Mouse (Mus musculus): ENCODE results near the gene Abhd15.

The Abhd15 gene

DNA sequence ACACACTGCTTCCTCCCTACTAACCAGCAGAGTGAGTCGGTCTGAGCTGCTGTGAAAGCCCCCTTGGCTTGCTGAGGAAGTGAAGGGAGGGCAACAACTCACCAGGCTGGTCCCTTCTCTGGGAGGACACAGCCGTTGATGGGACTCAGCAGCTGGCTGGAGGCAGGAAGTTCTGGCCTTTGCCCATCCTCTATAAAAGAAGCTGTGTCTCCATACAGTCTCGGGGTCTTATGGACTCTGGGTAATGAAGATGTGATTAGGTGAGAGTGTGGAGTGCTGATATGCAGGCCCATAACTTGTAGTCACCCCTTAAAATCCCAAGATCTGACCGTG, 20.6 kb upstream of the Abhd15 start:
- no peak for DNase-seq

DNA sequence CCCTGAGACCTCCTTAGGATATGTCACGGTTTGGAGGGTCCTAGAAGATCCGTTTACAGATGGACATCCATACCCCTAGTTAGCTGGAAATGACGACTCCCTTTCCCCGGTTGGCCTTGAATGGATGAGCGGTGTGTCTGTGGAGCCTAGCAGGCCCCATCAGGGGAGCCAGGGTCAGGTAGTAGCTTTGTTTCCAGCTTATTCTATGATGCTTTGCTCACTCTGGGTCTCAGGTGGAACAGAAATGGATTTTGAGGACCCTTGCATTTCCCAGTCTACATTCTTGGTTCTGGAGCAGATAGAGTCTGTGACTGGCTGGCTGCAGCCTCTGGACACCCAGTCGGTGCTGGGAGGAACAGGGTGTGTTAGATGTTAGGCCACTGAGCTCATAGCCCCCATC, 20.1 kb upstream of the Abhd15 start:
- DNase-seq = peak; percentile 12

DNA sequence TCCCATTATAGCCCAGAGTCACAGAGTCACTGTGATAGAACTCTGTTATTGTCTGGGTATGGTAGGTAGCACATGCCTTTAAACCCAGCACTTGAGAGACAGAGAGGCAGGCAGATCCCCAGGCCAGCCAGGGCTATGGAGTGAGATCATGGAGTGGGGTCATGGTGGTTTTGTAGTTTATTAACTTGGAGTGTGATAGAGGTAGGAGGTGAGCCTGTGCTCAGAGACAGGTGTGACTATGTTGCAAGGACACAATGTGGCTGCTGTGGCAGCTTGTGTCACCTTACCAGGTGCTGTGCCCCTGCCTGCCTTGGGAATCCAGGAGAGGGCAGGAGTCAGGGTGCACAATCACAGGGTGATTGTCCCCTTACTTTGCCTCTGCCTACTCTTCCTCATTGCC, 19.4 kb upstream of the Abhd15 start:
- DNase-seq = peak; percentile 9

- DNase-seq = peak; percentile 50
Observed at GRCm38 (mm10) chr11:77497341-77497756, 17.6 kb upstream of the Abhd15 start.

DNA sequence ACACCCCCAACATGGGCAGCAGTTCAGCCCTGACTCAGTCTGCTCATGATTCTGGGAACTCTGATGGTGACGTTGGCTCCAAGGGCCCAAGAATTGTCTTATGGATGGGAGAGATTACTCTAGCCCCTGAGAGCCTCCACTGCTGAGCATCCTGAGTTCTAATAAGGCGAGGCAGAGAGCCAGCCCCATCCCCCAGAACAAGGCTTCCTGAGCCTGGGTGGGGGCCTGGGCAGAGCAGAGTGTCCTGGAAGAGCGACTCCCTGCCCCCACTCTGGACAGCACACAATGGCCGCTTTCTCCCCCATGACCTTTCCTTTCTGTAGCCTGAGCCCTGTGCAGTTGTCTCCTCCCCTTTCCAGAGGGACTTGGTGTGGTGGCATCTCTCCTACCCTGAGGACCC, 17.1 kb upstream of the Abhd15 start:
- DNase-seq = peak; percentile 32

- DNase-seq = peak; percentile 39
Observed at GRCm38 (mm10) chr11:77498261-77499139, 16.4 kb upstream of the Abhd15 start.

DNA sequence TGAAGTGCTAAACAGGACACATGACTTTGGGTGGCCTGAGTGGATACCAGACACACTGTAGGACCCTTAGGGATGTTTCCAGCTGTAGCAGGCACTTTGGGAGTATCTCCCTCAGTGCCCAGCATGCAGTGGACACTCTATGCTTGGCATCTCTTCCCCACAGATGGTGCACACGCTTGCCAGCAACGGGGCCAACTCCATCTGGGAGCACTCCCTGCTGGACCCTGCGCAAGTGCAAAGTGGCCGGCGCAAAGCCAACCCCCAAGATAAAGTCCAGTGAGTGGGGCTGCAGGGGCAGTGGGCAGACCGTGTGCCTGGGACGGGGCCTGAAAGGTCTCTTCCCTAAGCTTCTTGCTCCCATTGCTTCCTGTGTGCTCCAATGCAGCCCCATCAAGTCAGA, 15.6 kb upstream of the Abhd15 start:
- DNase-seq = peak; percentile 81

DNA sequence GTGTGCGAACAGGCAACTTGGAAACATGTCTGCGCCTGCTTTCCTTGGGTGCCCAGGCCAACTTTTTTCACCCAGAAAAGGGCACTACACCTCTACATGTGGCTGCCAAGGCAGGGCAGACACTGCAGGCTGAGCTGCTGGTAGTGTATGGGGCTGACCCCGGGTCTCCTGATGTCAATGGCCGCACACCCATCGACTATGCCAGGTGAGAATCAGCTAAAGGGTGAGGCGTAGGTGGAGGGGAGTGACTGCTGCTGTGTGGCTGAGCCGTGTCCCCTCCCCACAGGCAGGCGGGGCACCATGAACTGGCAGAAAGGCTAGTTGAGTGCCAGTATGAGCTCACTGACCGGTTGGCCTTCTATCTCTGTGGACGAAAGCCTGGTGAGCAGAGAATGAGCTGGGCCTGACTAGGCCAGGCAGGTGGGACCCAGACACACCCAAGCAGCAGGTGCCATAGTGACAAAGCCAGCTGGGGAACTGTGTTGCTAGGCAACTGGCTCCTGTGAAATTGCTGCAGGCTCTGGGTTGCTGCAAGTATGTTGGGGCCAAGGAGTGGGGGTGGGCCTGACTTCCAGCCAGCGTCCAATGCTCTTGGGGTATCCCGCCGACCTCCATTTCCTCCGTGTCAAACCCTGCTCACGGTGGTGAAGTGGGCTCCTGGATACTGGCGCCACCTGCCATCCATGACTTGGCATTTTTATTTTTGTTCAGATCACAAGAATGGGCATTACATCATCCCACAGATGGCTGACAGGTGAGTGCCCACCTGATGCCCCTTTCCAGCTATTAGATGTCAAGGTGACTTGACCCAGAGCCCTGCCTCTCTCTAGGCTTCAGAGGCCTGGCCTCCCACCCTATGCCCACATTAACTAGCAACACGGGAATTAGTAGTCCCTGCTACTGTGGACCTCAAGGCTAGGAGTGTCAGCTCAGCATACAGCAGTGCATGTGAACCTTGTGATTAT, 14.3 kb upstream of the Abhd15 start:
- DNase-seq = peak; percentile 37

DNA sequence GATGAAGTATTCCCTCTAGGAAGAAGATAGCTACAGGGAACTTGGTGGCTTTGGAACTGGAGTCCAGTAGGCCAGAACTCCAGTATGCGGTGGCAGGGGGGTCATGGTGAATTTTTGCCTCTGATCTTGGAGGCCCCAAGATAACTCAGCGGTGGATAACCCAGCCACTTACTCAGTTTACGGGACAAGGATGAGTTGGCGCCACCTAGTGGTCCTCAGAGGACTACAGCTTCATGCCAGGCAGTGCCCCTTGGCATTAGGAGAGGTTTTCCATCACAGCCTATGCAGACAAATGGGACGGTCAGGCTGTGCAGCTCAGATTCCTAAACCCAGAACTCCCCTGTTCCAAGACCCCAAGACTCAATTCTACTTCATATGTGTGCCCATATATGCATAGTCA, 13.5 kb upstream of the Abhd15 start:
- DNase-seq = peak; percentile 79

DNA sequence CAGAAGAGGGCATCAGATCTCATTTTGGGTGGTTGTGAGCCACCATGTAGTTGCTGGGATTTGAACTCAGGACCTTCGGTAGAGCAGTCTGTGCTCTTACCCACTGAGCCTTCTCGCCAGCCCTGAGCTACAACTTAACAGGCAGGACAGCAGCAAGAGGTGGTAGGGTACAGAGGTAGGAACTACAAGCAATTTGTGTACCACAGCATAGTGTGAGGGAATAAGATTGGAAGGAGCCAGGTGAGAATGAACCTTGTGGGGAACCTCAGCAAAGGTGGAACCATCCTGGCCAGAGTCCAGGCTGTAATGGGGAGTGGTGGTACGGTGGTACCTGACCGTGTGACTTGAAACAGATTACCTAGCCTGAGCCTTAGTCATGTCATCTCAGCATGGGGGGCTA, 12.9 kb upstream of the Abhd15 start:
- DNase-seq = peak; percentile 17

DNA sequence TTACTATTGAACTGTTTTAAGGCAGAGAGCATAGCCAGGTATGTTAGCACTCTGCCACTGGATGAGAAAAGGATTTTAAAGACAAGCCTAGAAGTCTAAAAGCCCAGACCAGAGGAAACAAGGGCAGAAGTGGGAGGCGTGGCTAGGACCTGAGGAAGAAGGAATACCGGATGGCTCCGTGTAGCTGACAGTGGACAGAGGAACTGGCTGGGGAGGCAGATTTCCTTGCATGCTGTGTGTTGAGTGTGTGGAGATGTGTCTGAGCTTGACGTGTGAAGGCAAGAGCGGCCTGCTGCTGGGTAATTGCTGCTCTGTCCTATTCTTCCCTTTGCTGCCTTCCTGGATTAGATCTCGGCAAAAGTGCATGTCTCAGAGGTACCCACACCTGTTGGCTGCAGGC, 12.4 kb upstream of the Abhd15 start:
- no peak for DNase-seq

- DNase-seq = peak; percentile 25
Observed at GRCm38 (mm10) chr11:77503511-77503910, 11.4 kb upstream of the Abhd15 start.

DNA sequence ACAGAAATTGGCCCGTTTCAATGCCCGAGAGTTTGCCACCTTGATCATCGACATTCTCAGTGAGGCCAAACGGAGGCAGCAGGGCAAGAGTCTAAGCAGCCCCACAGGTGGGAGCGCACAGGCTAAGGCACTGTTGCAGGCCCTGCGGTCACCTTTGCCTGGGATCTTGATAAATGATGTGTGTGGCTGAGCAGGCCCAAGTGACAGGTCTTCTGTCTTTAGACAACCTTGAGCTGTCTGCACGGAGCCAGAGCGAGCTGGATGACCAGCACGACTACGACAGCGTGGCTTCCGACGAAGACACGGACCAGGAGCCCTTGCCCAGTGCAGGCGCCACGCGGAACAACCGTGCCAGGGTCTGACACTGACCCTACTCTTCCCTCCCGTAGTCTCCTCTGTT, 10.5 kb upstream of the Abhd15 start:
- no peak for DNase-seq

GRCm38 (mm10) chr11:77505291-77505980, 9.5 kb upstream of the Abhd15 start:
- DNase-seq = peak; percentile 21

- peak; percentile 16 for DNase-seq
Observed at GRCm38 (mm10) chr11:77506273-77506672, 8.6 kb upstream of the Abhd15 start.

GRCm38 (mm10) chr11:77506941-77507340, 8.0 kb upstream of the Abhd15 start:
- peak; percentile 12 for DNase-seq

DNA sequence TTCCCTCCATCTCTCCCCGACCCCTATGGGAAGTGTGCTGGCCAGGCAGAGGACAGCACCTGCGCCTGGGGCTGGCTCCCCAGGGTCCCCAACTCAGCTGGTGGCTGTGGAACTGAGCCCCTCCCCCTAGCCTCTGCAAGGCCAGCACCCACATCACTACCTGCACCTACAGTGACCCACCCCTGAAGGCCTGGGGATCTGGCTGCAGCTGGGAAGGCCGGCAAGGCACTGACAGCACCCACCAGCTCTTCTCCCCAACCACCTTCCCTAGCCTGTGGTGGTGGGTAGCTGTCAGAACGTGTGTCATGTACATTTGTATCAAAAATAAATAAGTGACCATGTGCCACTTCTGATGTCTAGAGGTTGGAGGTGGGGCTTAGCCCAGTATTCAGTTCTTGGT, 7.5 kb upstream of the Abhd15 start:
- DNase-seq = peak; percentile 24

DNA sequence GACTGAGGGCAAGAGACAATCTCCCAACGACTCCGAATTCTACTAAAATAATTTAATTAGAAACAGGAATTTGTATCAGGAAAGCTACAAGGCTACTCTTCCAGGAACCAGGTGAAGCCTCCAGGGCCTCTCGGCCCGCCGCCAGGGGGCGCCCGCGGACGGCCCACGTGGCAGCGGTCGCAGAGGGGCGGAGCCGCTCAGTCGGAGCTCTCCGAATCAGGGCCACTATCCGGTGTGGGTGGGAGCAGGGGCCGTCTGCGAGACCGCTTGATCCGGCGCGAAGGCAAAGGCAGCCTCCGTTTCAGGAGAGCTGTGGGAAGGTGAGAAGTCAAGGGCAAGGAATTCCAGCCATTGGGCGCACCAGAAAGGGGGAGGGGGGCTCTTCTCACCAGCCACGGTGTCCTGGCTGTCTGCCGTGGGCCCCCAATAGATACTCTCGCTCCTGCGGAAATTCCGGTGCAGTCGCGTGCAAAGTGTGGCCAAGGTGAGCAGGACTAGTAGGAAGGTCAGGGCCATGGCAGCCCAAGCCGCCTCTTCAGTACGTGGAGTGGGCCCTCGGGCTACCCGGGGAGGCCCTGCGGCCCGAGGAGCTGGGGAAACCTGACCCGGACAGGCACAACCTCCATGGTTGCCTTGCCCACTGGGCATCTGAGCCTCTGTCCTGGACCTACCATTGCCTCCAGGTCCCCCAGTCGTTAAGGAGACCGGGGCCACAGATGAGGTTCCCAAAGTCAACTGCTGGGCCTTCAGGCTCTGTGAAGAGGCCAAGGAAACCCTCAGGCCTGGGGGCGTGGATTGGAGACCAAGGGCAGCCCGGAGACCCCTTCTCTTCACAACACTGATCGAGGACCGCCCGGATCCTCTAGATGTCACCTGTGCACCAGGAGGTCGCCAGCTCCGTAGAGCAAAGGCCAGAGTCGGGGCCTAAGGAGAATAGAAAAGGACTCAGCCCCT, 6.6 kb upstream of the Abhd15 start:
- peak; percentile 73 for DNase-seq

DNA sequence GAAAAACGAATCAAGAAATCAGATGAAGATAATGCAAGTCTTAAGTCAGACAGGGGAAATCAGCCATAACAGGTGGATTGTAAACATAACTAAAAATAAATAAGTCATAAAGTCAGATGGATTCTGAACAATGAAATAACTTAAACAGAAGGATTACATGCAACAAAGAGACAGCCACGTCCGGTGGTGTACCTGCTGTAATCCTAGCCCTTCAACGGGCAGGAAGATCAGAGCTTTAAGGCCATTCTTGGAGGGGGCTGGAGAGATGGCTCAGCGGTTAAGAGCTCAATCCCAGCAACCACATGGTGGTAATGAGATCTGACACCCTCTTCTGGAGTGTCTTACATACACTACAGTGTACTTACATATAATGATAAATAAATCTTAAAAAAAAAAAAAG, 3.6 kb upstream of the Abhd15 start:
- DNase-seq = no peak

DNA sequence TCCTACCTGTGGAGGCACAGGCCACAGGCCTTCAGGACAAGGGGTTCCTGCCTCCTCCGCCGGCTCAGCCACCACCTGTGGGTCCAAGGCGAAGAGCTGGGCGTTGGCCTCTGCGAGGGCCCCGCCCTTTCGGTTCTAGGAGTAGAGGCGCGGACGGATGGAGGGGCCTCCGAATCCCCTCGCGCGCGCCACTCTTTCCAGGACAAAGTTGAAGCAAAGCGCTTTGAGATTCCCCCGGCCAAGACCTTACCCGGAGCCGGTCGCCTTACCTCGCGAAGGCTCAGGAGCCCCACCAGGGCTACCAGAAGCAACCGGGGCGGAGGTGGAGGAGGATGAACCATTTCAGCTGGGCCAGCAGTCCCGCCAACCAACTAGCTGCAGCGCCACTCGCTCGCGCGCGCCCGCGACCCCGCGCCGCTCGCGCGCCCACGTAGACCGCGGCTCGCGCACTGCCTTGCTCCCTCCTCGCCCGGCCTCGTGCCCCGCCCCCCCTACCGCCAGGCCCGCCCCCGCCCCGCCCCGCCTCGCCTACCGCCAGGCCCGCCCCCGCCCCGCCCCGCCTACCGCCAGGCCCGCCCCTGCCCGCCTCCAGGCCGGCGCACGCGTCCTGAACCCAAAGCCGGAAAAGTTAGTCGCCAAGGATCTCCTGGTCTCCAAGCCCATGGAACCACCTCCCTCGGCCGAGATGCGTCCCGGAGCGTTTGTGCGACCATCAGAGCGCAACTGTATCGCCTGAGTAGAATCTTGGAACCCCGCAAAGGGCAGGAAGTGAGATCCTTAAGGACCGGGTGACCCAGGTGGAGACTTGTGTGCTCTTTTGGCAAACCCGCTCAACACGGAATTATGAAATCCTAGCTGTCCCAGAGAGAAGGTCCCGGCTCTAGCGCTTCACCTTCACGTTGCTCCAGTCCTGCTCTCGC, 1.8 kb upstream of the Abhd15 start:
- DNase-seq = peak; percentile 75

DNA sequence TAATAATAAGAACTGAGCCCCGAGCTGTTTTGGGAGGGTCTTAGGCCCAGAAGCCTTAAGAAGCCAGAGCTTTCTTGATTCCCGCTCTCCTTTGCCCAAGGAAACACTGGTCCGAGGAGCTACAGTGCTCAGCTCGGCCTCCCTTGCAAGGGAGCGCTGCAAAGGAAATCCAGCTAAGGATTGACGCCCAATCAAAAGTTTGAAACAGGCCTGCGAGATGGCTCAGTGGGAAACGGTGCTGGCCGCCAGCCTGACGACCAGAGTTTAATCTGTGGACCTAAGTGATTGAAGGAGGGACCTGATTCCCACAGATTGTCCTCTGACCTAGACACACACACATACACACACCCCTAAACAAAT, 1.1 kb upstream of the Abhd15 start:
- DNase-seq = no peak
